Mouse (Mus musculus): ENCODE data around the gene Gm11096.

The Gm11096 gene

DNA sequence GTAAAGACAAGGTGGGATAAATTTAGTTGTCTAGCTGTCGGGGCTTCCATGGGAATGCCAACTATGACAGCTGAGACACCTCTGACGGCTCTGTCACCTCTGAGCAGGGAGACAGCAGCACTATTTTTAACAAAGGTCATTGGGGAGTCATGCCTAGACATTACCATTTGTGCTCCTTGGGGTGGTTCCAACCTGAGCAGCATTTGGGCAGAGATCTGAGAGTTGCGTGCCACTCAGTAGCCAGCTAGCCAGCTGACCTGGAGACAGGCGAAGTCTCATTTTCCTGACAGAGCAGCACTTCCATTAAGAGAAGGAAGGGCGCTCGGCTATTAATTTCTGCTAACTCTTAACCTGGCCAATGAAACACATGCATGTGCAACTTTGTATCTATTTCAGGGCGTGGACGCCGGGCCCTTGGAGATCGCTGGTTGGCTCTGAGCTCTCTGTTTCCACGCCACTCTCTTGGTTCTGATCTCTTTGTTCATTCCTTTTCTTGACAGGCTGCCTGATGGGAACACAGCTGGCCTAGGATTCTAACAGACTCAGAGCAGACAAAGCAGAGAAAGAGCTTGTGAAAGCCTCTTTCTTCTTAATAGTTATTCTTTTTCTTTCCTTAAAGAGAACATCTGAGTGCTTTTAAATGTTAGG, 40.4 kb downstream of the Gm11096 start:
- DNase-seq, result peak in 1 of 2 experiments; percentile 35

DNA sequence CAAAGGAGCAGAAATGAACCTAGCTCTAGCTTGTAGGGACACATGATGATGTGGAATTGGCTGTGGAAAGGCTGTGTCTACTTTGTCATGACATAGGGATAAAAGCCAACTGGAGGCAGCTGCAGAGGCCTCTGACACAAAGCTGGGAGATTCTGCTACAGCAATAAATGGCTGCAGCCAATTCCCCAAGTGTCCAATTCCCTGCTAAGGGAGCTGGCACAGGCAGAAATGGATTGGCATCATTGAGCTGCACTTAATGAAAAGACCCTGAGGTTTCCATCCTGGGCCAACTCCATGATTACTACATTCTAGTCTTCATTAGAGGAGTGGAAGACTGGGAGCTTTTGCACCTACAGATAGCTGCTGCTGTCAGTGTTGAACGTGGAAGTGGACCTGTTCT, 44.8 kb downstream of the Gm11096 start:
- peak in 1 of 2 experiments; percentile 24 for DNase-seq
